Mouse (Mus musculus) spleen, adult 10 weeks (tissue): ENCODE data around the gene Cep126. TPM values are rescaled to one million over a fixed set of nuclear protein-coding genes. Genes with fewer than 3 reads are reported as not detected.

Source experiments
- polyA plus RNA-seq: library from polyadenylated mRNA; stranded (reverse); fragments of 350-450 nt; fragmentation: Illumina TruSeq; extraction: RNeasy Lipid Tissue Mini Kit (QIAGEN cat#74804); gene quantifications from one replicate; pipeline ENCODE4 v1.2.3, GENCODE M21; 2015; ENCODE audit warnings: low replicate concordance; ENCODE audit not compliant: insufficient read depth

Gene Cep126
- polyA plus RNA-seq = 0.75 TPM

GRCm38 (mm10) chr9:8134117-8134574, at the start of gene Cep126:
Gene Cep126 (minus strand): TSS chr9:8134294.

DNA sequence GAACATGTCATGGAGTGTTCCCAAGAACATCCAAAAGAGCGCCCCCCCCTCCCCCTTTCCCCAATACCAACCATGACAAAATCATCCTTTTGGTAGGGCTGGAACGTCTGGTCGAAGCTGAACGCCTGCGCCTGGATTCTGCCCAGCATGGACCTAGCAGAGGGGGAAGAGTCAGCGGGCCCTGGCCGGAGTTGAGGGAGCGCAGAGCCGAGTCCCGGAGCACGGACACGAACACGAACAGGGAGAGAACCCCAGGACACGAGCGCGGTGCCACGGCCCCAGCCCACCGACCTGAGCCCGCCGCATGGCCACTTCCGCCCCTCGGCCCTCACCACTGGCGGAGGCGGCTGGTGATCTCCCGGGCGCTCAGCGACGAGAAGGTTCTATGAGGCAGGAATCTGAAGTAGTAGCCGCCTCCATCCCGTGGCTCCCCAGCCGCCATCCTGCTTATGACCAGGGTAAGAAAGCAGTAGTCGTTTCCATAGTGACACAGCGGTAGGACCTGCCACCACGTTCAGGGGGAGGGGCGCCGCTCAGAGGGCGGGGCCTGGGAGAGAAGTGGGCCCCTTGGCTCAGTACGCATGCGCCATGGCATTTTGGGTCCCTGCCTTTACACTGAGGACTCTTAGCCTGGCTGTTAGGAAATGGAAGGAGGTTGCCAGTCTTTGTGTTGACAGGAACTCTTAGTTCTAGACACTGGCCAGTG, 91.6 kb downstream of the Cep126 start, which contains the start of gene Cfap300:
Cfap300 (minus strand) TSS at position 486 of the 706 bp plus-strand sequence.

Other genes starting within 250 kb of the Cep126 start
- gene Yap1, start 129.7 kb downstream of the Cep126 start, polyA plus RNA-seq = 16.3 TPM
- gene Cfap300, start 91.5 kb downstream of the Cep126 start, polyA plus RNA-seq = 0.35 TPM